Mouse (Mus musculus): ENCODE results near the gene Gm37596.
"Not testable (repeated sequence)": the region's sequence is repeated elsewhere in the genome, so short reads cannot be mapped to it uniquely, and the experiment has no call there.

Gm37596 gene

DNA sequence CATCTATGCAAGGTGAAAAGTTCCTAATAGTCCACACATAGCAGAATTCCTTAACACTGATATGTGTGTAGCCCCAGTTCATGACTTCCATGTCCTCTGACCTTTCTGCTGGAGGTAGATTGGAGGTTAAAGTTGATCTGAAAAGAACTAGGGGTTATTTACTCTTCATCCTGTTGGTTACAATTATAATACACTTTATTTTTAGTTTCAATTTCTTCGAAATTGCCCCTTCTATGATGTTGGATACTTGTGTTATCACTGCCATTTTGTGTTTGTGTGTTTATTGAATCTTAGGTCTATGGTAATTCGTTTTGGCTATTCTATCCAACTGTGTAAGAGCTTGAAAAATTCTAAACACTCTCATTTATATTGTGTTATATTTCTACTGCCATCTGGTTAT is at the start of gene Gm37596:
Gene Gm37596, minus strand, starts transcription at position 101 of the 400 bp plus-strand sequence.
- in situ Hi-C loops (cut with MboI, MseI): not testable (repeated sequence)

GRCm38 (mm10) chr3:93708969-93709637 is 16.2 kb upstream of the Gm37596 start:
- in situ Hi-C loops (cut with MboI, MseI): not testable (repeated sequence)

GRCm38 (mm10) chr3:93676210-93676609 is 16.7 kb downstream of the Gm37596 start, which contains the start of gene Tdpoz1:
Gene Tdpoz1, minus strand, starts transcription at chr3:93676310.
- in situ Hi-C loops (cut with MboI, MseI): not testable (repeated sequence)

DNA sequence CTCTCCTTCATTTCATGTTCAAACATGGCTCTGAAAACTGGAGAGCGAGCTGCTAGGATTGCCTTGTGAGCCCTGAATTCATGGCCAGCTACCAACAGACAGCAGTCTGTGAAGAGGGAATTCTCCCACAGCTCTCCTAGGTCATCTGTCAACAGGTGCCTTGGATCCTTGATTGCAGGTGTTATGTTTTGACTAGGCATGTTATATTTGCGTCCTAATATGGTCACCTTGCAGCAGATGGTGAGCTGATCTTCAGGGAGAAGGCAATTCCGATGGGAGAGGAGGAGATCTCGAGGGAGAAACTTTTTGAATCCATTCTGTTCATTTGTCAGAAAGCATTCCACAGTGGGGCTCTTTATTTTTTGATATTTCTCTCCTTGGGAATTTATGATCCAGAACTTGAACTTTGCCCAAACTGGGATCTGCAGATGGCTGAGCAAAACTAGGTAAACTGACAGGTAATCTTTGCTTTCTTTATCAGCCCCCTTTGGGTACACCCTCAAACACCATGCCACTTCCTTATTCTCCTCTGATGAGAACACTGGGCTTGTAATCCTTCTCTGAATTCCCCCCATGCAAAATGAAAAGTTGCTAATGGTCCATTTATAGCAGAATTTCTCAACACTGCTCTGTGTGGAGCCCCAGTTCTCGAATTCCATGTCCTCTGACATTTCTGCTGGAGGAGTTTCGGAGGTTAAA is 21.9 kb downstream of the Gm37596 start:
- in situ Hi-C loops (cut with MboI, MseI): loop anchor here (5.0 kb wide), 1 partner anchor 266 kb away; no protein-coding TSS in a partner anchor

DNA sequence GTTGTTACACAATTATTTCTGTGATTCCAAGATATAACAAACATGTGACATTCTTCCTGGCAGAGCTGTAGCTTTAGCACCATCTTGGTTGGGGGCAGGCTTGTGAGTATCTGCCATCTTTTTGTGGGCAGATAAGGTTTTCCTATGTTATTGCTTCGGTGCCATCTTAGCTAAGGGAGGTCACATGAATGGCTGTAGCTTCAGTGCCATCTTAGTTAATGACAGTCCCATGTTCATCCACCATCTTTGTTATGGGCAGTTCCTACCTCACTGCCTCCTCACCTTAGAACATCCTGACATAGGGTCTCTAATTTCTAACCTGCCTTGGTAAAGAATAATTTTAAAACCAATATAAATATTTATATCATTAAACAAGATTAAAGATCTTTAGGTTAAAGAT is 38.6 kb downstream of the Gm37596 start:
- in situ Hi-C loops (cut with MboI, MseI): no loop called here

DNA sequence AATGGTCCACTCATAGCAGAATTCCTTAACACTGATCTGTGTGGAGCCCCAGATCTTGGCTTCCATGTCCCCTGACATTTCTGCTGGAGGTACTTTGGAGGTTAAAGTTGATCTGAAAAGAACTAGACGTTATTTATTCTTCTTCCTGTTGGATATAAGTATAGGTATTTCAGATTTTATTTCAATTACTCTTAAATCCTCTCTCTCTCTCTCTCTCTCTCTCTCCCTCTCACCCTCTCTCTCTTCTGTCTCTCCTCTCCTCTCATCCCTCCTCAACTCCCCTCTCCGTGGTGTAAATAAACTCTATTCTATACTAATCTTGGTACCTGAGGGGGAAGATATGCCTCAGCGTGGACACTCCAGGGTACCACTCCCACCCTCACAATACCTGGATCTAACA is 40.3 kb downstream of the Gm37596 start, which contains the start of gene Tdpoz2:
Gene Tdpoz2, minus strand, starts transcription at position 101 of the 400 bp plus-strand sequence.
- in situ Hi-C loops (cut with MboI, MseI): no loop called here
